Mouse (Mus musculus) yolk sac, embryonic 10.5 days (tissue): Measurements from ENCODE around the gene Ercc2.

Experiments used
- DNase-seq: peaks from one replicate; pipeline ENCODE4 v3.0.0-alpha.2; 2017; ENCODE audit warnings: low spot score

The Ercc2 gene

GRCm38 (mm10) chr7:19409753-19410152, 27.9 kb downstream of the Ercc2 start:
- no peak for DNase-seq

- DNase-seq, result no peak
Measured at GRCm38 (mm10) chr7:19410766-19411344, 29.0 kb downstream of the Ercc2 start.

GRCm38 (mm10) chr7:19411783-19412182, 30.0 kb downstream of the Ercc2 start:
- DNase-seq, result no peak

- DNase-seq, result no peak
Measured at GRCm38 (mm10) chr7:19413525-19413924, 31.7 kb downstream of the Ercc2 start.

- no peak for DNase-seq
Measured at GRCm38 (mm10) chr7:19416590-19416989, 34.8 kb downstream of the Ercc2 start.

GRCm38 (mm10) chr7:19420121-19420520, 38.3 kb downstream of the Ercc2 start:
- no peak for DNase-seq

GRCm38 (mm10) chr7:19420821-19421636, 39.2 kb downstream of the Ercc2 start:
- peak; percentile 82 for DNase-seq

GRCm38 (mm10) chr7:19423083-19423482, 41.3 kb downstream of the Ercc2 start:
- DNase-seq, result no peak

- no peak for DNase-seq
Measured at GRCm38 (mm10) chr7:19424051-19424450, 42.2 kb downstream of the Ercc2 start.

GRCm38 (mm10) chr7:19426349-19426748, 44.5 kb downstream of the Ercc2 start:
- no peak for DNase-seq

- DNase-seq, result no peak
Measured at GRCm38 (mm10) chr7:19426888-19427287, 45.1 kb downstream of the Ercc2 start.

GRCm38 (mm10) chr7:19427999-19428650, 46.3 kb downstream of the Ercc2 start:
- no peak for DNase-seq

- no peak for DNase-seq
Measured at GRCm38 (mm10) chr7:19429726-19430125, 47.9 kb downstream of the Ercc2 start.

GRCm38 (mm10) chr7:19430402-19430801, 48.6 kb downstream of the Ercc2 start:
- no peak for DNase-seq

GRCm38 (mm10) chr7:19432475-19432874, 50.7 kb downstream of the Ercc2 start:
- DNase-seq, result no peak

GRCm38 (mm10) chr7:19436276-19436675, 54.5 kb downstream of the Ercc2 start:
- DNase-seq, result no peak

GRCm38 (mm10) chr7:19437048-19437447, 55.2 kb downstream of the Ercc2 start:
- DNase-seq, result no peak

- no peak for DNase-seq
Measured at GRCm38 (mm10) chr7:19441448-19442091, 59.8 kb downstream of the Ercc2 start.

GRCm38 (mm10) chr7:19443344-19443743, 61.5 kb downstream of the Ercc2 start:
- peak; percentile 41 for DNase-seq

GRCm38 (mm10) chr7:19444801-19445200, 63.0 kb downstream of the Ercc2 start:
- no peak for DNase-seq
